Mouse (Mus musculus): ENCODE measurements around the gene Zscan20. TPM values are rescaled to one million over a fixed set of nuclear protein-coding genes. Genes with fewer than 3 reads are reported as not detected.

The Zscan20 gene
- polyA plus RNA-seq, 1 experiment from 2014 or later = 4.7 TPM

- peak overlapping the region; percentile 77 for H3K4me3 ChIP-seq
- H3K9me3 ChIP-seq (replicated peaks) = no peaks in the 10 kb centered on the region
- H3K4me1 ChIP-seq (replicated peaks) = peaks cover 10% of the 10 kb centered on the region
- ATAC-seq (ENCODE audit: insufficient number of reproducible peaks, low FRiP score) = no peak
- H3K9ac ChIP-seq = no peak overlapping the region
- H3K4me2 ChIP-seq = peak overlapping the region; percentile 34
- no peak overlapping the region for H3K27ac ChIP-seq (ENCODE audit: poor library complexity, severe bottlenecking)
- H3K36me3 ChIP-seq = no peaks in the 10 kb centered on the region
- peaks cover 12% of the 10 kb centered on the region for H3K27me3 ChIP-seq (replicated peaks)
- WGBS = 27% methylated on average over 10 of the region's 10 CpGs
Measured at GRCm38 (mm10) chr4:128610706-128611105, 808 bp upstream of the Zscan20 start.

GRCm38 (mm10) chr4:128609276-128609924, 498 bp downstream of the Zscan20 start:
- Histone ChIP-seq H3K27ac (ENCODE audit: poor library complexity, severe bottlenecking) (peak overlapping the region; percentile 10; the same call in 1 of the 2 replicates), H3K4me1 (replicated peaks) (peaks cover 10% of the 10 kb centered on the region), H3K4me2 (peak overlapping the region; percentile 76), H3K36me3 (peaks cover 3% of the 10 kb centered on the region), H3K9ac (peak overlapping the region; percentile 82), H3K27me3 (replicated peaks) (peaks cover under 1% of the 10 kb centered on the region; the same call in 1 of the 2 replicates), H3K9me3 (replicated peaks) (no peaks in the 10 kb centered on the region), H3K4me3 (peak overlapping the region; percentile 77)
- peak; percentile 56 for ATAC-seq (ENCODE audit: insufficient number of reproducible peaks, low FRiP score)
- 10% methylated on average over 26 of the region's 27 CpGs for WGBS

- peak overlapping the region; percentile 11; the same call in 1 of the 2 replicates for H3K4me2 ChIP-seq
- ATAC-seq (ENCODE audit: insufficient number of reproducible peaks, low FRiP score) = no peak
- H3K27me3 ChIP-seq (replicated peaks) = no peaks in the 10 kb centered on the region
- H3K36me3 ChIP-seq = peaks cover 21% of the 10 kb centered on the region
- no peak overlapping the region for H3K9ac ChIP-seq
- H3K4me1 ChIP-seq (replicated peaks) = peaks cover 10% of the 10 kb centered on the region
- 85% methylated on average over 11 of the region's 11 CpGs for WGBS
- H3K4me3 ChIP-seq = no peak overlapping the region
- H3K9me3 ChIP-seq (replicated peaks) = no peaks in the 10 kb centered on the region
- H3K27ac ChIP-seq (ENCODE audit: poor library complexity, severe bottlenecking) = no peak overlapping the region; the same call in 1 of the 2 replicates
Measured at GRCm38 (mm10) chr4:128607661-128608060, 2.2 kb downstream of the Zscan20 start.

GRCm38 (mm10) chr4:128606586-128606985, 3.3 kb downstream of the Zscan20 start:
- no peak overlapping the region for H3K4me3 ChIP-seq
- ATAC-seq (ENCODE audit: insufficient number of reproducible peaks, low FRiP score) = no peak
- 94% methylated on average over 7 of the region's 7 CpGs for WGBS

GRCm38 (mm10) chr4:128597801-128598560, 11.9 kb downstream of the Zscan20 start:
- H3K27me3 ChIP-seq (replicated peaks) = no peaks in the 10 kb centered on the region
- no peak for ATAC-seq (ENCODE audit: insufficient number of reproducible peaks, low FRiP score)
- peaks cover 22% of the 10 kb centered on the region for H3K36me3 ChIP-seq
- WGBS = 75% methylated on average over 12 of the region's 12 CpGs
- no peak overlapping the region for H3K27ac ChIP-seq (ENCODE audit: poor library complexity, severe bottlenecking)
- no peaks in the 10 kb centered on the region for H3K9me3 ChIP-seq (replicated peaks)
- H3K4me3 ChIP-seq = no peak overlapping the region
- no peaks in the 10 kb centered on the region for H3K4me1 ChIP-seq (replicated peaks)
- H3K4me2 ChIP-seq = no peak overlapping the region
- no peak overlapping the region for H3K9ac ChIP-seq

More at GRCm38 (mm10) chr4:128606586-128606985, 3.3 kb downstream of the Zscan20 start:
- Histone ChIP-seq H3K9me3 (replicated peaks) (no peaks in the 10 kb centered on the region), H3K36me3 (peaks cover 26% of the 10 kb centered on the region), H3K9ac (no peak overlapping the region), H3K4me1 (replicated peaks) (peaks cover 10% of the 10 kb centered on the region), H3K4me2 (no peak overlapping the region), H3K27me3 (replicated peaks) (no peaks in the 10 kb centered on the region), H3K27ac (ENCODE audit: poor library complexity, severe bottlenecking) (no peak overlapping the region)

GRCm38 (mm10) chr4:128594062-128594461, 15.8 kb downstream of the Zscan20 start:
- Histone ChIP-seq H3K27me3 (replicated peaks) (no peaks in the 10 kb centered on the region), H3K4me3 (no peak overlapping the region), H3K4me1 (replicated peaks) (no peaks in the 10 kb centered on the region), H3K4me2 (no peak overlapping the region), H3K9ac (no peak overlapping the region), H3K9me3 (replicated peaks) (no peaks in the 10 kb centered on the region), H3K36me3 (peaks cover 41% of the 10 kb centered on the region), H3K27ac (ENCODE audit: poor library complexity, severe bottlenecking) (no peak overlapping the region)
- no peak for ATAC-seq (ENCODE audit: insufficient number of reproducible peaks, low FRiP score)
- 87% methylated on average over 5 of the region's 5 CpGs for WGBS

- Histone ChIP-seq H3K9me3 (replicated peaks) (no peaks in the 10 kb centered on the region), H3K4me2 (no peak overlapping the region), H3K4me3 (no peak overlapping the region), H3K27me3 (replicated peaks) (no peaks in the 10 kb centered on the region), H3K27ac (ENCODE audit: poor library complexity, severe bottlenecking) (no peak overlapping the region), H3K9ac (no peak overlapping the region), H3K4me1 (replicated peaks) (no peaks in the 10 kb centered on the region), H3K36me3 (peaks cover 42% of the 10 kb centered on the region)
- WGBS = 89% methylated on average over 4 of the region's 4 CpGs
- ATAC-seq (ENCODE audit: insufficient number of reproducible peaks, low FRiP score) = no peak
Measured at GRCm38 (mm10) chr4:128593286-128593685, 16.6 kb downstream of the Zscan20 start.

- no peak overlapping the region for H3K4me3 ChIP-seq
- peaks cover 52% of the 10 kb centered on the region for H3K9me3 ChIP-seq (replicated peaks)
- 52% methylated on average over 4 of the region's 4 CpGs for WGBS
- no peak for ATAC-seq (ENCODE audit: insufficient number of reproducible peaks, low FRiP score)
- no peak overlapping the region for H3K9ac ChIP-seq
- no peak overlapping the region for H3K4me2 ChIP-seq
- no peak overlapping the region for H3K27ac ChIP-seq (ENCODE audit: poor library complexity, severe bottlenecking)
- no peaks in the 10 kb centered on the region for H3K4me1 ChIP-seq (replicated peaks)
- peaks cover 62% of the 10 kb centered on the region for H3K36me3 ChIP-seq
- H3K27me3 ChIP-seq (replicated peaks) = no peaks in the 10 kb centered on the region
Measured at GRCm38 (mm10) chr4:128579182-128579581, 30.7 kb downstream of the Zscan20 start.

GRCm38 (mm10) chr4:128575811-128576210, 34.1 kb downstream of the Zscan20 start:
- 82% methylated on average over 4 of the region's 4 CpGs for WGBS
- H3K9ac ChIP-seq = no peak overlapping the region
- peaks cover 29% of the 10 kb centered on the region for H3K36me3 ChIP-seq
- H3K4me3 ChIP-seq = no peak overlapping the region
- H3K9me3 ChIP-seq (replicated peaks) = peaks cover 21% of the 10 kb centered on the region
- H3K4me1 ChIP-seq (replicated peaks) = no peaks in the 10 kb centered on the region
- H3K27me3 ChIP-seq (replicated peaks) = no peaks in the 10 kb centered on the region
- no peak overlapping the region for H3K4me2 ChIP-seq
- no peak overlapping the region for H3K27ac ChIP-seq (ENCODE audit: poor library complexity, severe bottlenecking)
- ATAC-seq (ENCODE audit: insufficient number of reproducible peaks, low FRiP score) = no peak

GRCm38 (mm10) chr4:128560327-128560726, 49.6 kb downstream of the Zscan20 start:
- Histone ChIP-seq H3K4me3 (no peak overlapping the region), H3K36me3 (no peaks in the 10 kb centered on the region), H3K27ac (ENCODE audit: poor library complexity, severe bottlenecking) (no peak overlapping the region), H3K4me2 (no peak overlapping the region), H3K9ac (no peak overlapping the region), H3K9me3 (replicated peaks) (no peaks in the 10 kb centered on the region), H3K27me3 (replicated peaks) (peaks cover 10% of the 10 kb centered on the region; the same call in 1 of the 2 replicates), H3K4me1 (replicated peaks) (no peaks in the 10 kb centered on the region)
- no peak for ATAC-seq (ENCODE audit: insufficient number of reproducible peaks, low FRiP score)
- 61% methylated on average over 3 of the region's 3 CpGs for WGBS

- ATAC-seq (ENCODE audit: insufficient number of reproducible peaks, low FRiP score) = no peak
- Histone ChIP-seq H3K9me3 (replicated peaks) (no peaks in the 10 kb centered on the region), H3K4me1 (replicated peaks) (no peaks in the 10 kb centered on the region), H3K4me3 (no peak overlapping the region), H3K4me2 (no peak overlapping the region), H3K27ac (ENCODE audit: poor library complexity, severe bottlenecking) (no peak overlapping the region), H3K9ac (no peak overlapping the region), H3K27me3 (replicated peaks) (peaks cover 5% of the 10 kb centered on the region; the same call in 1 of the 2 replicates), H3K36me3 (no peaks in the 10 kb centered on the region)
- whole genome bisulfite sequencing = 87% methylated on average over 2 of the region's 2 CpGs
Measured at GRCm38 (mm10) chr4:128554198-128554597, 55.7 kb downstream of the Zscan20 start.
